Mouse (Mus musculus): Measurements from ENCODE around the gene Cyp4f14.

DNA sequence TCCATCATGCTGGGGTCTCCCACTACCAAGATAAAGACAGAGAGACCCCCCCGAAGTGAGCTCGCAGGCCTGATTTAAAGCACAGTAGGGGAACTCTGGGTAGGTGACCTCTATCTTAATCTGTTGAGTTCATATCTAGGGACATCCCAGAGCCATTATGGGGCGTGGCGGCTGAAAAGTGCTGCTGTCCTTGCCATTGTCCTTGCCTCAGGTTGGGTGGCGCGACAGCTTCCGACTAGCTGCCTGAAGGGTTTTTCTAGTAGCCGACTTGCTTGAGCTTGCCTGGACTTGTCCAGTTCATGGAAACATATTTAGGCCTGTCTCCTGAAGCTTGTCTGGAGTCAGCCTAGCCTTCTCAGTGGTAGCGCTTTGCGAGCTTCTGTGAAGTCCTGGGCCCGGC lies 38.4 kb downstream of the Cyp4f14 start:
- TF ChIP-seq GATA1 (IDR thresholded peaks at IDR 0.05; ENCODE audit: low read length) (no peak), TAL1 (IDR thresholded peaks at IDR 0.05; ENCODE audit: low read length) (no peak)
